Mouse (Mus musculus) liver, embryonic 15.5 days (tissue): ENCODE measurements around the gene Serp2. TPM values are rescaled to one million over a fixed set of nuclear protein-coding genes. Genes with fewer than 3 reads are reported as not detected.
"Not testable (repeated sequence)": the region's sequence is repeated elsewhere in the genome, so short reads cannot be mapped to it uniquely, and the experiment has no call there.

Experiments
- ATAC-seq: fragments of 200-750 bp; cut with Nextera tagmentation; 2 replicates; pipeline ENCODE4 v1.8.0; 2017; ENCODE audit warnings: moderate number of reproducible peaks, mild to moderate bottlenecking, moderate library complexity; ENCODE audit not compliant: insufficient read depth
- H3K27ac ChIP-seq: fragments of 300-500 bp; sonication (generic); replicated peaks from 2 replicates; pipeline ENCODE4 v1.5.1; 2015; ENCODE audit warnings: mild to moderate bottlenecking, inconsistent platforms
- H3K27me3 ChIP-seq: fragments of 300-500 bp; sonication (generic); 2 replicates; pipeline ENCODE4 v1.6.1; 2015; ENCODE audit warnings: mild to moderate bottlenecking, inconsistent platforms
- H3K36me3 ChIP-seq: fragments of 300-500 bp; sonication (generic); replicated peaks from 2 replicates; pipeline ENCODE4 v1.6.1; 2015; ENCODE audit warnings: moderate library complexity, mild to moderate bottlenecking, inconsistent platforms
- H3K4me1 ChIP-seq: fragments of 300-500 bp; sonication (generic); replicated peaks from 2 replicates; pipeline ENCODE4 v1.6.1; 2015; ENCODE audit warnings: inconsistent platforms
- H3K4me2 ChIP-seq: fragments of 300-500 bp; sonication (generic); 2 replicates; pipeline ENCODE4 v1.6.1; 2015; ENCODE audit warnings: moderate library complexity, mild to moderate bottlenecking, inconsistent platforms
- H3K4me3 ChIP-seq: fragments of 300-500 bp; sonication (generic); replicated peaks from 2 replicates; pipeline ENCODE4 v1.5.1; 2015; ENCODE audit warnings: mild to moderate bottlenecking, inconsistent platforms
- H3K9ac ChIP-seq: fragments of 300-500 bp; sonication (generic); 2 replicates; pipeline ENCODE4 v1.6.1; 2015; ENCODE audit warnings: moderate library complexity, mild to moderate bottlenecking, inconsistent platforms
- H3K9me3 ChIP-seq: fragments of 300-500 bp; sonication (generic); replicated peaks from 2 replicates; pipeline ENCODE4 v1.6.1; 2016; ENCODE audit warnings: inconsistent platforms
- WGBS: fragments of 180-500 bp; shearing (Covaris S2); methylation state at CpG from one replicate; pipeline ENCODE4 v1.1.7; 2015; ENCODE audit warnings: mixed read lengths; ENCODE audit not compliant: insufficient replicate concordance; 5-methylcytosine and 5-hydroxymethylcytosine counted together
- polyA plus RNA-seq: library from polyadenylated mRNA; unstranded; fragments of >200 nt; fragmentation: Nextera tagmentation; extraction: Ambion mirVana; gene quantifications from 2 replicates; pipeline ENCODE4 v1.2.1, GENCODE M21; 2015

Serp2 gene
- polyA plus RNA-seq, 1 experiment from 2014 or later = 0.83 TPM

GRCm38 (mm10) chr14:76568548-76568947 lies 11.9 kb upstream of the Serp2 start:
- ATAC-seq = peak; percentile 52
- Histone ChIP-seq H3K27ac (peak overlapping the region; percentile 83), H3K9ac (peak overlapping the region; percentile 21; the same call in 1 of the 2 replicates), H3K4me3 (no peak overlapping the region), H3K4me2 (peak overlapping the region; percentile 59), H3K4me1 (peaks cover 44% of the 10 kb centered on the region), H3K36me3 (no peaks in the 10 kb centered on the region), H3K27me3 (no peaks in the 10 kb centered on the region), H3K9me3 (no peaks in the 10 kb centered on the region)
- 25% methylated on average over 9 of the region's 9 CpGs for WGBS

GRCm38 (mm10) chr14:76567280-76567679 lies 10.6 kb upstream of the Serp2 start:
- Histone ChIP-seq H3K36me3 (no peaks in the 10 kb centered on the region), H3K27ac (peak overlapping the region; percentile 51; the same call in 1 of the 2 replicates), H3K4me2 (no peak overlapping the region), H3K4me3 (no peak overlapping the region), H3K9me3 (no peaks in the 10 kb centered on the region), H3K4me1 (peaks cover 44% of the 10 kb centered on the region), H3K27me3 (no peaks in the 10 kb centered on the region), H3K9ac (no peak overlapping the region)
- ATAC-seq = no peak
- 73% methylated on average over 1 of the region's 1 CpGs for WGBS

GRCm38 (mm10) chr14:76566711-76567110 lies 10.0 kb upstream of the Serp2 start:
- Histone ChIP-seq H3K27me3 (no peaks in the 10 kb centered on the region), H3K4me1 (peaks cover 44% of the 10 kb centered on the region), H3K9ac (no peak overlapping the region), H3K36me3 (no peaks in the 10 kb centered on the region), H3K9me3 (no peaks in the 10 kb centered on the region), H3K4me3 (no peak overlapping the region), H3K4me2 (no peak overlapping the region), H3K27ac (no peak overlapping the region)
- no peak for ATAC-seq
- WGBS = 72% methylated on average over 8 of the region's 8 CpGs

- Histone ChIP-seq H3K4me1 (peaks cover 45% of the 10 kb centered on the region), H3K36me3 (no peaks in the 10 kb centered on the region), H3K9ac (no peak overlapping the region), H3K27ac (no peak overlapping the region), H3K4me3 (no peak overlapping the region), H3K4me2 (no peak overlapping the region), H3K27me3 (no peaks in the 10 kb centered on the region), H3K9me3 (no peaks in the 10 kb centered on the region)
- ATAC-seq = no peak
- 68% methylated on average over 4 of the region's 4 CpGs for WGBS
These were observed 9.5 kb upstream of the Serp2 start for GRCm38 (mm10) chr14:76566193-76566592.

GRCm38 (mm10) chr14:76559208-76559607 lies 2.5 kb upstream of the Serp2 start:
- H3K4me3 ChIP-seq = no peak overlapping the region
- 67% methylated on average over 2 of the region's 2 CpGs for WGBS
- ATAC-seq = no peak

GRCm38 (mm10) chr14:76558171-76558570 lies 1.5 kb upstream of the Serp2 start:
- not testable (repeated sequence) for H3K36me3 ChIP-seq, H3K9me3 ChIP-seq, H3K27ac ChIP-seq, H3K9ac ChIP-seq
- peaks cover 43% of the 10 kb centered on the region for H3K4me1 ChIP-seq
- peak overlapping the region; percentile 6; the same call in 1 of the 2 replicates for H3K4me3 ChIP-seq
- 30% methylated on average over 8 of the region's 8 CpGs for WGBS
- H3K4me2 ChIP-seq = peak overlapping the region; percentile 32; the same call in 1 of the 2 replicates
- H3K27me3 ChIP-seq = peaks cover 58% of the 10 kb centered on the region
- peak; percentile 22; the same call in 1 of the 2 replicates for ATAC-seq

More at GRCm38 (mm10) chr14:76559208-76559607, 2.5 kb upstream of the Serp2 start:
- H3K4me1 ChIP-seq = peaks cover 43% of the 10 kb centered on the region
- H3K4me2 ChIP-seq = no peak overlapping the region
- no peaks in the 10 kb centered on the region for H3K9me3 ChIP-seq
- no peak overlapping the region for H3K9ac ChIP-seq
- H3K27me3 ChIP-seq = peaks cover 50% of the 10 kb centered on the region
- no peaks in the 10 kb centered on the region for H3K36me3 ChIP-seq
- no peak overlapping the region for H3K27ac ChIP-seq

- Histone ChIP-seq H3K27me3 (peaks cover 60% of the 10 kb centered on the region), H3K4me2 (peak overlapping the region; percentile 88), H3K4me3 (peak overlapping the region; percentile 62), H3K36me3 (no peaks in the 10 kb centered on the region), H3K9ac (peak overlapping the region; percentile 50), H3K4me1 (peaks cover 42% of the 10 kb centered on the region), H3K27ac (no peak overlapping the region), H3K9me3 (no peaks in the 10 kb centered on the region)
- 2% methylated on average over 67 of the region's 67 CpGs for WGBS
- peak; percentile 59 for ATAC-seq
These were observed 448 bp downstream of the Serp2 start for GRCm38 (mm10) chr14:76556031-76556851.

GRCm38 (mm10) chr14:76555263-76556030 lies 1.2 kb downstream of the Serp2 start:
- H3K4me2 ChIP-seq = peak overlapping the region; percentile 88
- H3K27ac ChIP-seq = no peak overlapping the region
- WGBS = 59% methylated on average over 18 of the region's 18 CpGs
- H3K9ac ChIP-seq = no peak overlapping the region
- H3K4me1 ChIP-seq = peaks cover 36% of the 10 kb centered on the region
- no peaks in the 10 kb centered on the region for H3K36me3 ChIP-seq
- ATAC-seq = no peak
- H3K9me3 ChIP-seq = no peaks in the 10 kb centered on the region
- H3K4me3 ChIP-seq = no peak overlapping the region; the same call in 1 of the 2 replicates
- peaks cover 60% of the 10 kb centered on the region for H3K27me3 ChIP-seq

GRCm38 (mm10) chr14:76544136-76544535 lies 12.6 kb downstream of the Serp2 start:
- no peaks in the 10 kb centered on the region for H3K9me3 ChIP-seq
- peaks cover 28% of the 10 kb centered on the region for H3K4me1 ChIP-seq
- H3K36me3 ChIP-seq = no peaks in the 10 kb centered on the region
- H3K27me3 ChIP-seq = no peaks in the 10 kb centered on the region; the same call in 1 of the 2 replicates
- no peak overlapping the region for H3K4me2 ChIP-seq
- H3K27ac ChIP-seq = no peak overlapping the region
- 82% methylated on average over 6 of the region's 6 CpGs for WGBS
- H3K9ac ChIP-seq = no peak overlapping the region
- no peak for ATAC-seq
- no peak overlapping the region for H3K4me3 ChIP-seq

GRCm38 (mm10) chr14:76541341-76541740 lies 15.3 kb downstream of the Serp2 start:
- Histone ChIP-seq H3K9ac (peak overlapping the region; percentile 6; the same call in 1 of the 2 replicates), H3K27ac (0 out of 2 replicates have a peak overlapping the region, but pooled peaks have one; percentile 3), H3K9me3 (no peaks in the 10 kb centered on the region), H3K4me1 (peaks cover 41% of the 10 kb centered on the region), H3K36me3 (no peaks in the 10 kb centered on the region), H3K4me3 (no peak overlapping the region), H3K4me2 (no peak overlapping the region), H3K27me3 (no peaks in the 10 kb centered on the region)
- WGBS = 54% methylated on average over 2 of the region's 2 CpGs
- ATAC-seq = no peak
